Mouse (Mus musculus): Measurements from ENCODE around the gene Vmn1r10.

Gene Vmn1r10

GRCm38 (mm10) chr6:57109154-57109553 lies at the start of gene Vmn1r10:
Gene Vmn1r10, plus strand, starts transcription at chr6:57109454.
- in situ Hi-C loops (cut with MboI; ENCODE audit: unreplicated experiment in 2 of 2): no loop called here

- in situ Hi-C loops (cut with MboI; ENCODE audit: unreplicated experiment in 2 of 2): no loop called here
Observed at GRCm38 (mm10) chr6:57063730-57064129, 45.5 kb upstream of the Vmn1r10 start.

GRCm38 (mm10) chr6:57066487-57066886 lies 42.8 kb upstream of the Vmn1r10 start, which contains the start of gene Vmn1r9:
Gene Vmn1r9, plus strand, starts transcription at chr6:57066787.
- in situ Hi-C loops (cut with MboI; ENCODE audit: unreplicated experiment in 2 of 2): no loop called here

GRCm38 (mm10) chr6:57106358-57106757 lies 2.9 kb upstream of the Vmn1r10 start:
- in situ Hi-C loops (cut with MboI; ENCODE audit: unreplicated experiment in 2 of 2): no loop called here

GRCm38 (mm10) chr6:57133155-57133554 lies 23.9 kb downstream of the Vmn1r10 start, which contains the start of gene Vmn1r11:
Gene Vmn1r11, plus strand, starts transcription at chr6:57133455.
- in situ Hi-C loops (cut with MboI; ENCODE audit: unreplicated experiment in 2 of 2): no loop called here

GRCm38 (mm10) chr6:57156619-57157018 lies 47.4 kb downstream of the Vmn1r10 start, which contains the start of gene Vmn1r12:
Gene Vmn1r12, plus strand, starts transcription at chr6:57156919.
- in situ Hi-C loops (cut with MboI; ENCODE audit: unreplicated experiment in 2 of 2): loop anchor here in 1 of 2 experiments (25.0 kb wide), 1 partner anchor 406 kb away; no protein-coding TSS in a partner anchor
